Mouse (Mus musculus): ENCODE data around the gene Tst. TPM values are rescaled to one million over a fixed set of nuclear protein-coding genes. Genes with fewer than 3 reads are reported as not detected.

Tst gene
- polyA plus RNA-seq, 1 experiment from 2014 or later, result 17.0 TPM

DNA sequence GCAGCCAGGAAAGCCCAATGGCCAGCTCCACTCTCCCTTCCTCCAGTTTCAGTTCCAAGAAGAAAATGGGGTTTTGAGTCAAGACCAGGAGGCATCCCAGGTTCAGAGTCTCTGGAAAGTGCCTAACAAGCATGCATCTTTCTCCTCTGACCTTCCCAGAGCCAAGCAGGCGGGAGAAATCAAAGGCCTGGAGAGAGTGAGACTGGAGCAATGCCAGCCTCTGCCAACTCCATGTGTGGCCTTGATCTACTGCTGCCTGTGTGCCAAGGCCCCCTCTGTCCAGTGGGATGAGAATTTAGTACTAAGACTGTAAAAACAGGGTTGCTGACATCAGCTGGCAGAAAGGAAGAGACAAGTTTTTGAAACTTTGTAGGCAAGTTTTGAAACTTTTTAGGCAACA, 1.8 kb downstream of the Tst start:
- Histone ChIP-seq H3K4me2 (peak overlapping the region; percentile 11; the same call in 1 of the 2 replicates), H3K9ac (no peak overlapping the region), H3K27ac (peak overlapping the region; percentile 36; the same call in 1 of the 2 replicates), H3K27me3 (peaks cover 14% of the 10 kb centered on the region), H3K4me3 (no peak overlapping the region), H3K4me1 (replicated peaks) (peaks cover 61% of the 10 kb centered on the region), H3K36me3 (no peaks in the 10 kb centered on the region), H3K9me3 (no peaks in the 10 kb centered on the region)
- no peak for ATAC-seq (ENCODE audit: low FRiP score)
- 35% methylated on average over 1 of the region's 1 CpGs for WGBS

DNA sequence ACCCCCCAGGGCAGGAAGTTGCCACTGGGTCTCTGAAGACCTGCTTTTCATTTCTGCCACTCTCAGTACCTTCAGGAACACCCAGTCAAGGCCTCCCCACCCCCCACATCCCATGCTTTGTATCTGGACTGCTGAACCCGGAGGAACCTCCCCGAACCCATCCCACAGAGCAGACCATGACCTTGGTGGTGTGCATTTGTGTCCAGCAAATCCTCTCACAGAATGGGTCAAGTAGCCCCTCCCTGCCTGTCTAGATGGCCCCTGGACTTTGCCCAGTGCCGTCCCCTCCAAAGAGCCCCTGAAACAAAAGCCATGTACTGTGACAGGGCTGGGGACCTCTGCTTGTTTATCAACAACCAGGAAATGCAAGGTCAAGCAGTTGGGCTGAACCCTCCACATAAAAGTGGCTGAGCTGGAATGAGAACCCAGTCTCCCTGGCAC, 2.4 kb downstream of the Tst start:
- WGBS, result 59% methylated on average over 3 of the region's 3 CpGs
- H3K9ac ChIP-seq, result no peak overlapping the region
- H3K4me2 ChIP-seq, result peak overlapping the region; percentile 11; the same call in 1 of the 2 replicates
- no peaks in the 10 kb centered on the region for H3K36me3 ChIP-seq
- ATAC-seq (ENCODE audit: low FRiP score), result no peak
- peaks cover 61% of the 10 kb centered on the region for H3K4me1 ChIP-seq (replicated peaks)
- H3K4me3 ChIP-seq, result no peak overlapping the region
- H3K27ac ChIP-seq, result peak overlapping the region; percentile 36
- H3K27me3 ChIP-seq, result peaks cover 8% of the 10 kb centered on the region
- H3K9me3 ChIP-seq, result no peaks in the 10 kb centered on the region

DNA sequence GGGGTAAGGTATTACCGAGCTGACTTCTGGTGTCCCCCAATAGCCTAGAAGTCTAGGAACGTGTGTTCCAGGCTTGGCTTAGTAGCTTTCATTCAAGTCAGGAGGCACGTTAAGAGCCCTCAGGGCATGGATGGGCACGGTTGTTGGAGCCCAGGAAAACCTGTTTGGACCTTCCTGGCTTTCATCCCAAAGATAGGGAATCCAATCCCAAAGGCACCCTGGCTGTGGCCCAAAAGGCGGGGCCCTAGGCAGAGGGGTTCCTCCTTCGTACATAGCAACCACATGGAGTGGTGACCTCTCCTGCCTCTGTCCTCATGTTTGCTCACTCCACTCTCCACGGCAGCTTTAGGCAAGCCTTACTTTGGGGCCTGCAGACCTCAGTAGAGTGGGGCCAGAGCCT, 3.3 kb downstream of the Tst start:
- peaks cover 56% of the 10 kb centered on the region for H3K4me1 ChIP-seq (replicated peaks)
- no peak overlapping the region for H3K4me2 ChIP-seq
- no peak for ATAC-seq (ENCODE audit: low FRiP score)
- H3K9ac ChIP-seq, result no peak overlapping the region
- peaks cover under 1% of the 10 kb centered on the region; the same call in 1 of the 2 replicates for H3K27me3 ChIP-seq
- WGBS, result 79% methylated on average over 7 of the region's 7 CpGs
- H3K4me3 ChIP-seq, result no peak overlapping the region
- H3K9me3 ChIP-seq, result no peaks in the 10 kb centered on the region
- 0 out of 2 replicates have a peak overlapping the region, but pooled peaks have one; percentile 9 for H3K27ac ChIP-seq
- H3K36me3 ChIP-seq, result no peaks in the 10 kb centered on the region

DNA sequence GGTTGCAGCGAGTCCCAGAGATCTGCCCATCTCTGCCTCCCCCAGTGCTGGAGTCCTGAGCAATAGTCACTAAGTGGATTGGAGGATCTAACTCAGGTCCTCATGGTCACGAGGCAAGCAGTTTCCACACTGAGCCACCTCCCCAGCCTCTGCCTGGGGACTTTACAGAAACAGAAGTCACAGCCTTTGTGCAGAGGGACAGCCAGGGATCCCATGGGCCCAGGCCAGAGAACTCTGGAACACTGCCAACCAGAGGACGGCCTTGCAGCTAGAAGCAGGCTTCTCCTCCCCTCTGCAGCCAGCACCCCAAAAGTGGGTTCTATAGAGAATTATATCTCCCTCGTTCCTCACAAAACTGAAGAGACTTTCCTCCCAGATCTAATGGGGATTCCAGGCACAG, 3.8 kb downstream of the Tst start:
- H3K27ac ChIP-seq, result no peak overlapping the region
- no peak overlapping the region for H3K4me3 ChIP-seq
- peaks cover 51% of the 10 kb centered on the region for H3K4me1 ChIP-seq (replicated peaks)
- no peaks in the 10 kb centered on the region for H3K9me3 ChIP-seq
- no peak for ATAC-seq (ENCODE audit: low FRiP score)
- WGBS, result 60% methylated on average over 4 of the region's 4 CpGs
- H3K36me3 ChIP-seq, result no peaks in the 10 kb centered on the region
- no peak overlapping the region; the same call in 1 of the 2 replicates for H3K9ac ChIP-seq
- H3K27me3 ChIP-seq, result no peaks in the 10 kb centered on the region
- H3K4me2 ChIP-seq, result no peak overlapping the region

DNA sequence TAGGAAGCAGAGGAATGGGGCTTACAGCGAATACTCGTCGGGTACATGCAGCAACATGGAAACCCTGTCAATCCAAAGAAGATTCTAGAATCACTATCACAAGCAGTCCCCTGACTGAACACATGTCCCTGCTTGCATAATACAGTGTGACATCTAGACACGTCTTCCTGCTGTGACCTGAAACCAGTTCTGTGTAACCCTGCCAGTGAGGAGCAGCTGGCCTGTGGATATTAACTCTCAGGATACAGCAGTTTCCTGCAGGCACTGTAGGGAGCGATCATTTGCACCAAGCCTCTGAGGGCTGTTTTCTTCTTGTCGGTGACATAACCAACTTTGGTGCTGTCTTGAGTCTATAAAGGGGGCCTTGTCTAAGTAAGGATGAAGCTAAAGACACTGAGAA, 4.4 kb downstream of the Tst start:
- H3K4me1 ChIP-seq (replicated peaks), result peaks cover 50% of the 10 kb centered on the region
- H3K27ac ChIP-seq, result no peak overlapping the region
- H3K27me3 ChIP-seq, result no peaks in the 10 kb centered on the region
- WGBS, result 69% methylated on average over 6 of the region's 6 CpGs
- ATAC-seq (ENCODE audit: low FRiP score), result no peak
- H3K9ac ChIP-seq, result no peak overlapping the region
- H3K4me2 ChIP-seq, result no peak overlapping the region
- no peak overlapping the region for H3K4me3 ChIP-seq
- no peaks in the 10 kb centered on the region for H3K9me3 ChIP-seq
- no peaks in the 10 kb centered on the region for H3K36me3 ChIP-seq

DNA sequence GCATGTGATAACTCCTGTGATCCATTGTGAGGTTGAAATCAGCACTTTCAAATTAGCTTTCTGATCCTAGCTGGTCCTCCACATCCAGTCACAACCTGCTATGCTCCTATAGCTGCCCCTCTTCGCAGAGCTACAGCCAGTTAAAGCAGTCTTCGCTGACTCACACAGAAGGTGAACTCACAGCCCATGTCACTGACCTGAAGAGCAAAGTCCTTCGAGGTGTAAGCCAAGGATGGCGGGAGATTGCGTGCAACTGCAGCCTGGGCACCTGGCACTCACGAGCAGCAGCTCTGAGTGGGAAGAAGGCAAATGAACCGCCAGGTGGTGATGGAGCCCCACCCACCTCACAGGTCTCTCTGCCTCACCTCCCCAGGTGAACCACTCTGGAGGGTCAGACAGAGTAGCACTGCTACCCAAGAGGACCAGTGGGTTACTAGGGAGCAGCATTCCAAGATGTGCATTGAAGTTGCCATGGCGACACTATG, 10.2 kb downstream of the Tst start, which contains the start of gene Tex33:
Gene Tex33, minus strand, starts transcription at position 435 of the 485 bp plus-strand sequence.
- Histone ChIP-seq H3K9me3 (no peaks in the 10 kb centered on the region), H3K27me3 (no peaks in the 10 kb centered on the region), H3K9ac (no peak within 1 kb of the TSS), H3K4me3 (no peak within 1 kb of the TSS), H3K36me3 (no peaks in the 10 kb centered on the region), H3K4me1 (replicated peaks) (no peaks in the 10 kb centered on the region), H3K27ac (no peak within 1 kb of the TSS), H3K4me2 (no peak within 1 kb of the TSS)
- ATAC-seq (ENCODE audit: low FRiP score), result no peak
- 83% methylated on average over 8 of the region's 8 CpGs for WGBS

DNA sequence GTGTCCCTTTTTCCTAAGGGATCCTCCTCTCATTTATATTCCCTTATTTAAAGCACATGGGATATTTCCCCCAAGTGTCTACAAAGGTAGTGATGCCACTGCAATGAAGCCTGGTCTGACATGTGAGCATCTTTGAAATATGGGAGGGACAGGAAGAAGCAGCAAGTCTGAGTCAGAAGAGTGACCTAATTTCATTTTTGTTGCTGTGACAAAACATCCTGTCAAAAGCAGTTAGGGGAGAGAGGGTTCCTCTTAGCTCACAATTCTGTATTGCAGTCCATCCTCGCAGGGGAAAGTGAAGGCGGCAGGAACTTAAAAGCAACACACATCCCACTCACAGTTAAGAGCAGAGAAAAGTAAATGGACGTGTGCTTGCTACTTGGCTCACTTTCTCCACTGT, 14.9 kb downstream of the Tst start:
- Histone ChIP-seq H3K4me1 (replicated peaks) (no peaks in the 10 kb centered on the region), H3K9ac (no peak overlapping the region), H3K27ac (no peak overlapping the region), H3K27me3 (no peaks in the 10 kb centered on the region), H3K4me3 (no peak overlapping the region), H3K9me3 (no peaks in the 10 kb centered on the region), H3K4me2 (no peak overlapping the region), H3K36me3 (no peaks in the 10 kb centered on the region)
- WGBS, result 85% methylated on average over 3 of the region's 3 CpGs
- ATAC-seq (ENCODE audit: low FRiP score), result no peak

DNA sequence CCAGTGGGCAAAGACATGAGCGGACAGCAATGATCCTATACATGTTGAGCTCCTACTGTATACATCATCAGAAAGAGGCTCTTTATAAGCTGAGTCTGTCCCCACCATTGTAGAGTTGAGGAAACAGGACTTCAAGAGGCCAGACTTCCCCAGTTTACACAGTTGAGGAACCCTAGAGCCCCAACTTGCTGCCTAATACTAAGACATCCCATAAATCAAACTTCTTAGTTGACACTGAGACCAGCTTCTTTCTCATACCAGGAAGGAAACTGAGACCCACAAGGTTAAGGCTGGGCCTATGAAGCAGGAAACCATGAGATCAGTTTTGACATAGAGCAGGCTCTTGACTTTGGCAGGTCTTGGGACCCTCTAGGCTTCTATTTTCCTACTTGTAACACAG, 20.1 kb downstream of the Tst start:
- Histone ChIP-seq H3K4me2 (no peak overlapping the region), H3K9ac (no peak overlapping the region), H3K9me3 (no peaks in the 10 kb centered on the region), H3K27me3 (no peaks in the 10 kb centered on the region), H3K4me1 (replicated peaks) (peaks cover 14% of the 10 kb centered on the region; the same call in 1 of the 2 replicates), H3K36me3 (no peaks in the 10 kb centered on the region), H3K4me3 (no peak overlapping the region), H3K27ac (no peak overlapping the region)
- 87% methylated on average over 1 of the region's 1 CpGs for WGBS
- ATAC-seq (ENCODE audit: low FRiP score), result no peak

DNA sequence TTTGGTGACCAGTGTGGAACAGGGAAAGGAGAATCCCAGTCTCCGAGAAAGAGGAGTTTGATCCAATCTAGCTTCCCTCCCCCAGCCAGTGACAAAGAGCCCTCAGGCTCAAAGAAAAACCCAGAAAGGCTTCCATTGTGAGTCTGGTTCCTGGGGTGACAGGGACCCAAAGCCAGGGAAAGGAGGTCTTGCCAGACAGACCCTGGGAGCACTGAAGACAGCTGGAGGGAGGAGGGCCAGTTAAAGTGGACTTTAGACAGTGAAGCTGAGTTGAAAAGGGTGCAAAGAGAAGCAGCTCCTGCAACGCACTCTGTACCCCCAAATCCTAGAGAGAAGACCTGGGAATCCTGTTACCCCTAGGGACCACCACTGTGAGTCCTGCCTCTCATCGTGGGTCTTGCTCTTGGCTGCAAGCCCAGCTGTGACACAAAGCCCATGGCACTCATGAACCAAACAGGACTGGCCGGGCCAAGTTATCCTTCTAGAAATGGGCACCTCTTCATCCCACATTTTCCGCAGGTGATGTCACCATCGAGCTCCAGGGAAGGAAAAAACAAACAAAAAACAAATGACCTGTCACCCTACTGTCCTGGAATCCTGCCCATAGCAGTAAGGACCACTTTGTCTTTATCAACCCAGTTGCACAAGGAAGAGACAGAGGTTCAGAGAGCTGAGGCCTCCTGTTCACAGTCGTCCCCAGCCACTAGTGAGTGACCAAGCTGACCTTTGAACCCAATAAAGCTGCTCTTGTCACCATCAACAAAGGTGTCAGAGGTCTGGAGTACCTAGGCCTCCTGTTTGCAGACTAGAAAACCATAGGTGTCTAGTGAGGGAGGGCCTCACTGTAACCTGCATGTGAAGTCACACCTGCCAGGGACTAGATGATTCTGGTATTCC, 21.2 kb downstream of the Tst start:
- 69% methylated on average over 7 of the region's 7 CpGs for WGBS
- peak; percentile 54; the same call in 1 of the 2 replicates for ATAC-seq (ENCODE audit: low FRiP score)
- Histone ChIP-seq H3K4me1 (replicated peaks) (peaks cover 14% of the 10 kb centered on the region; the same call in 1 of the 2 replicates), H3K9me3 (no peaks in the 10 kb centered on the region), H3K27me3 (no peaks in the 10 kb centered on the region), H3K4me3 (no peak overlapping the region), H3K27ac (peak overlapping the region; percentile 75), H3K4me2 (no peak overlapping the region), H3K9ac (no peak overlapping the region), H3K36me3 (no peaks in the 10 kb centered on the region)

DNA sequence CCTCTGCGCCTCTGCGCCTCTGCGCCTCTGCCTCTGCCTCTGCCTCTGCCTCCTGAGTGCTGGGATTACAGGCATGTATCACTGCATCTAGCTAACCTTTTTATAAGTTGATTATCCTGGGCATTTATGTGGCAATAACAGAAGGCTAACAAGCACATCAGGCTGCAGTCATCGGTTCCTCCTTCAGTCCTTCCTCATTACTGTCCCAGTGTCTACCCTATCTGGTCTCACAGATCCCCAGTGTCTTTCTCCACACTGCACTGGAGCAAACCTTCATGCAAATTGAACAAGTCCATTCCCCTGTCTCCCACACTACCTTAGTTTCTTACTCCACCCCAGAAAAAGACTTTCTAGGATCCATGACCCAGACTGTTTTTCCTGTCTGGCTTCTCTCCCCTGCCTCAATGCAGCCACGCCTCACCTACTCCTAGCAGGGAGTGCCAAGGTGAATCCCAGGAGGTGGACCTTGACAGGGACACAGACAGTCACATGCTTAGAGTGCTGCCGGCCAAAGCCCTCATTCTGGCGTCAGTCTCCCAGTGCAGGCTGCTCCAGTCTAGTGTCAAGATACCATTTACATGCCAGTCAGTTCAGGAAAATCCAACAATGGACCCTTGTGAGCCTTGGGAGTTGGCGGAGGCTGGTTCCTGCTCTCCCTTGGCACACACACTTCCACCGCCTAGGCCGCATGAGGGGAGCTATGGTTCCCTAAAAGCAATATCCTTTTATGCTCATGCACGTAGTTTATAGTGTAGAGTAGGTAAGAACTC, 22.1 kb downstream of the Tst start:
- no peaks in the 10 kb centered on the region; the same call in 1 of the 2 replicates for H3K9me3 ChIP-seq
- no peak overlapping the region for H3K4me3 ChIP-seq
- WGBS, result 74% methylated on average over 11 of the region's 11 CpGs
- H3K4me2 ChIP-seq, result no peak overlapping the region
- no peaks in the 10 kb centered on the region for H3K27me3 ChIP-seq
- no peaks in the 10 kb centered on the region for H3K36me3 ChIP-seq
- ATAC-seq (ENCODE audit: low FRiP score), result peak; percentile 68; the same call in 1 of the 2 replicates
- H3K4me1 ChIP-seq (replicated peaks), result peaks cover 14% of the 10 kb centered on the region; the same call in 1 of the 2 replicates
- H3K27ac ChIP-seq, result peak overlapping the region; percentile 75
- no peak overlapping the region for H3K9ac ChIP-seq

DNA sequence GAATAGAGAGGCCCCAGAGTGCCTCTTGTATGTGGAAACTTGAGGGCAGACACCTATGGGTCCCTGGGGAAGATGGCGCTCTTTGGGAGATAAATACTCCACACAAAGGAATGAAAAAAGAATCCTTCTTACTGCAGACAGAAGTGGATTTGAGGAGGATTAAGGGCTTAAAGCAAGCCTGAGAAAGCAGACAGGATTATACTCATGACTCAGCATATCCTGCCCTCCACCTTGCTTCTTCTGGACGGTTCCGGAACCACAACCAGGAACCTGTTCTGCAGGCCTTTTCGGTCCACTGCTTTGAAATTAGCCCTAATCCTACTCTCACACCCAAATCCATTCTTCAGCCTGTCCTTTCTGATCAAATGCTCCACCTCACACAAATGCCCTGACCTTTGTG, 23.6 kb downstream of the Tst start:
- Histone ChIP-seq H3K27me3 (no peaks in the 10 kb centered on the region), H3K27ac (no peak overlapping the region), H3K4me1 (replicated peaks) (peaks cover 14% of the 10 kb centered on the region; the same call in 1 of the 2 replicates), H3K9me3 (no peaks in the 10 kb centered on the region; the same call in 1 of the 2 replicates), H3K4me3 (no peak overlapping the region), H3K4me2 (no peak overlapping the region), H3K9ac (no peak overlapping the region), H3K36me3 (no peaks in the 10 kb centered on the region)
- 94% methylated on average over 4 of the region's 4 CpGs for WGBS
- no peak for ATAC-seq (ENCODE audit: low FRiP score)

DNA sequence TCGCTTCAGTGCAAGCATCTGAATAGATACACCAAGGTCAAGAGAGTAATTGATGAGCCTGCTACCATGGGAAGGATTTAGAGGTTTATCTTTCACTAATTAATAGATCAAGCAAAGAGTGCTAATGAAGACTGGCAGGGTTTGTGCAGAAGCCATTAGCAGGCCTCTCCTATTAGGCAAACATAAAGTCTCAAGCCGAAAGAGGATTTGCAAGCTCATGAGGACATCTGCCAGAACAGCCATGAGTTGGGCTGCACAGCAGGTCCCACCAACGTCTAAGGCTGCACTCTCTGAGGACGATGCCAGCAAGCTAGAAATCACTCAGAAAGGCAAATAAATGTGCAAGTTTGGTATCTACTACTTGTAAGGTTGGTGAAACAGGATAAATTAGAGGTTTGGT, 25.0 kb downstream of the Tst start:
- Histone ChIP-seq H3K4me2 (no peak overlapping the region), H3K36me3 (no peaks in the 10 kb centered on the region), H3K27me3 (no peaks in the 10 kb centered on the region), H3K27ac (no peak overlapping the region), H3K4me1 (replicated peaks) (peaks cover 14% of the 10 kb centered on the region; the same call in 1 of the 2 replicates), H3K9ac (no peak overlapping the region), H3K9me3 (no peaks in the 10 kb centered on the region; the same call in 1 of the 2 replicates), H3K4me3 (no peak overlapping the region)
- 72% methylated on average over 4 of the region's 4 CpGs for WGBS
- ATAC-seq (ENCODE audit: low FRiP score), result no peak

Measured in hindbrain, embryonic 13.5 days (tissue).